Mouse (Mus musculus) E14TG2a.4 (cell line): ENCODE data around the gene Slc25a18.

Source experiments
- H3K27me3 ChIP-seq: 2 replicates; pipeline ENCODE4 v1.6.1; 2014; ENCODE audit warnings: low read length, control low read depth; ENCODE audit not compliant: insufficient read depth
- H3K36me3 ChIP-seq: 2 replicates; pipeline ENCODE4 v1.6.1; 2014; ENCODE audit warnings: low read length, control low read depth; ENCODE audit not compliant: insufficient read depth
- H3K4me1 ChIP-seq: replicated peaks from 2 replicates; pipeline ENCODE4 v1.6.1; 2014; ENCODE audit warnings: low read depth, low read length, control low read depth
- H3K4me3 ChIP-seq: replicated peaks from 2 replicates; pipeline ENCODE4 v1.5.1; 2014; ENCODE audit warnings: mild to moderate bottlenecking, low read length
- H3K9me3 ChIP-seq: 2 replicates; pipeline ENCODE4 v1.6.1; 2014; ENCODE audit warnings: low read length, control low read depth
- CTCF ChIP-seq: conservative IDR thresholded peaks from 2 replicates; pipeline ENCODE4 v1.5.1; 2014; ENCODE audit warnings: low read length
- NANOG ChIP-seq: IDR thresholded peaks from 2 replicates; pipeline ENCODE4 v1.6.1; 2014; ENCODE audit warnings: borderline replicate concordance, low read length, mixed read lengths
- POU5F1 ChIP-seq: IDR thresholded peaks from 2 replicates; pipeline ENCODE4 v1.6.1; 2014; ENCODE audit warnings: low read length, borderline replicate concordance

The Slc25a18 gene

DNA sequence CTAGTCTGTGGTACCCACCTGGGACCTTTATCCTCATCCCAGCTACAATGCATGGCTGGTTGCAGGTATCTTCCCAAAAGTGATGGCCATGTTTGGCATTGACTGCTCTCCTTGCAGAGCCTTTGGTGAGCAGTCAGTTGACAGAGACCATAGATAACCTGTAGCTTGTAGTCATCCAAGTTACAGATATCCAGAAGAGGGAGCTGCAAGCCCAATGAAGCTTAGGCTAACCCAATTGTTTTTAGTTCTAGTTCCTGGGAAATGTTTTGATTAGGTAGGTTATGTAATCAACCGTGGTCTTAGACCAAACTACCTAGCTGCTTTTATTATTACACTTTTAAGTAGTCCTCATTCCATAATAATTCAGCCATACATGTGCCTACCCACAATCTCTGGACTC is 2.0 kb upstream of the Slc25a18 start:
- TF ChIP-seq POU5F1 (no peak), NANOG (no peak), CTCF (no peak)
- no peaks in the 10 kb centered on the region for H3K27me3 ChIP-seq
- H3K4me3 ChIP-seq: no peak overlapping the region
- no peaks in the 10 kb centered on the region for H3K9me3 ChIP-seq
- peaks cover 89% of the 10 kb centered on the region for H3K36me3 ChIP-seq
- H3K4me1 ChIP-seq: peaks cover 5% of the 10 kb centered on the region; the same call in 1 of the 2 replicates

DNA sequence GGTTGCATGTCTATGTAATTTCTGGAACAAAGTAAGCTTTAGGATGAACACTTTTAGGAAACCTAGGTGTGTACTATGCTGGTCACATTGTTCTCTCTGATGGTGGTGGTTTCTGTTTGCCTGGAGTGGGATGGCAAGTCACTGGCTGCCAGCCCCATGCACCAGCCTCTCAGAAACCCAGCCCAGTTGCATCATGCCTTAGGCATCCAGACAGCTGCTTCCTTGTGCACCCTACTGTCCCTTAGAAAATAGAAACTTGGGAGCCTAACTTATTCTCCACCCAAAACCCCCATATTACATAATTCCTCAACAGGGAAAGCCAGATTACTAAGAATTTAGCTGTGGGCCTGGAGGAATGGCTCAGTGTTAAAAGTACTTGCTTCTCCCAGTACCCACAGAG is 1.4 kb upstream of the Slc25a18 start:
- no peak for TF ChIP-seq NANOG
- TF ChIP-seq POU5F1: no peak
- no peak for TF ChIP-seq CTCF
- H3K9me3 ChIP-seq: no peaks in the 10 kb centered on the region
- H3K36me3 ChIP-seq: peaks cover 86% of the 10 kb centered on the region
- H3K27me3 ChIP-seq: no peaks in the 10 kb centered on the region
- no peak overlapping the region for H3K4me3 ChIP-seq
- H3K4me1 ChIP-seq: peaks cover 5% of the 10 kb centered on the region; the same call in 1 of the 2 replicates

DNA sequence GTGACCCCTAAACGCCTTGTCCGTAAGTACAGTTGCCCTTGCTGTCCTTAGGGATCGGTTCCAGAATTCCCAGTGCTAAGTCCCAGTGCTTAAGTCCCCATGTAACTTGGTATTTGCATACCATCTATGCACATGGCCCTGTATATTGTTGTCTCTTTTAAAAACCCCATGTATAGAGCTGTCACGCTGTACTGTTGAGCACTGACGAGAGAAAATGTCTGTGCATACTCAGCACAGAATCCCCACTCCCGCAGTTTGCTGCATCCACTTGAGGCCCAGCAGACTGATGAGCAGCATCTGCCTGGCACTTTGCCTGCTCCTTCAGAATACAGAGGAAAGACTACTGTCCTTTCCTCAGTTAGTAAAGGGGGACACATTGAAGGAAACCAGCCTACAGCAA is 385 bp downstream of the Slc25a18 start:
- H3K36me3 ChIP-seq: peaks cover 79% of the 10 kb centered on the region
- H3K4me3 ChIP-seq: no peak overlapping the region
- TF ChIP-seq POU5F1 (no peak), CTCF (no peak), NANOG (no peak)
- no peaks in the 10 kb centered on the region for H3K9me3 ChIP-seq
- no peaks in the 10 kb centered on the region for H3K27me3 ChIP-seq
- H3K4me1 ChIP-seq: peaks cover 17% of the 10 kb centered on the region

DNA sequence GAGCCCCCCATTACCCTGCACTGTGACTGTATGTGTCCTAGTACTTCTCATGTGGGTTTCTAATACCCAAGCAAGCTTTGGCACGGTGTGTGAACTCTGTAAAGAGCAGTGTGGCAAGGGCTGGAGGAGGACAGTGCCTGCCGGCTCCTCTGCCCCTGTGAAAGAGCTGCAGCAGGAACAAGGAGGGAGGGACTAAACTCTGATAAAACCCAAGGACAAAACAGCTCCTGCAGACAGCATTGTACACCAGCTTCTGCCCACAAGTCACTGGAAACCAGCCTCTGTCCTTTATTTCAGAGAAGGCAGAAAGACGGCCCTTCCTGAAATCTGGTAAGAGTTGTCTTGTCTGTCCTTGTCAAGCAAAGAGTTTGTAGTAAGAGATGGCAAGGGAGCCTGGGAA is 2.9 kb downstream of the Slc25a18 start:
- no peak for TF ChIP-seq POU5F1
- TF ChIP-seq NANOG: no peak
- TF ChIP-seq CTCF: no peak
- Histone ChIP-seq H3K4me3 (no peak overlapping the region), H3K9me3 (no peaks in the 10 kb centered on the region), H3K4me1 (peaks cover 17% of the 10 kb centered on the region), H3K36me3 (peaks cover 55% of the 10 kb centered on the region), H3K27me3 (no peaks in the 10 kb centered on the region)

DNA sequence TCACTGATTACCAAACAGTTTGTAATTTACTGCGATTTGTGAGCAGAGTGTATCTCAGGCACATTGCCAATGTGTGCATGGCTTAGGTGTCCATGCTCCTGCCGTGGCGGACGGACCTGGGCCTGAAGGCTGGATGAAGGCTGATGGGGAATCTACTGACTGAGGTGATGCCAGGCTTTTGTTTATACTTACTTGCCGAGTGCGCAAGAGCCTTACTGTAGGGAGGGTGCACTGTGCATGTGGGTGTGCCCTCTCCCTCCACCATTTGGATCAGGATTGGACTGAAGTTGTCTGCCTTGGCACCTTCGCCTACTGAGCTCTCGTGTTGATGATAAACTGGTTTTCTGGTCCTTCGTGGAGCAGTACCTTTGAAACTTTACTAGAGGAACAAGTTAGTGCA is 4.2 kb downstream of the Slc25a18 start:
- Histone ChIP-seq H3K4me1 (peaks cover 17% of the 10 kb centered on the region), H3K9me3 (no peaks in the 10 kb centered on the region), H3K27me3 (no peaks in the 10 kb centered on the region), H3K4me3 (no peak overlapping the region), H3K36me3 (peaks cover 45% of the 10 kb centered on the region)
- TF ChIP-seq POU5F1 (no peak), CTCF (no peak), NANOG (no peak)

DNA sequence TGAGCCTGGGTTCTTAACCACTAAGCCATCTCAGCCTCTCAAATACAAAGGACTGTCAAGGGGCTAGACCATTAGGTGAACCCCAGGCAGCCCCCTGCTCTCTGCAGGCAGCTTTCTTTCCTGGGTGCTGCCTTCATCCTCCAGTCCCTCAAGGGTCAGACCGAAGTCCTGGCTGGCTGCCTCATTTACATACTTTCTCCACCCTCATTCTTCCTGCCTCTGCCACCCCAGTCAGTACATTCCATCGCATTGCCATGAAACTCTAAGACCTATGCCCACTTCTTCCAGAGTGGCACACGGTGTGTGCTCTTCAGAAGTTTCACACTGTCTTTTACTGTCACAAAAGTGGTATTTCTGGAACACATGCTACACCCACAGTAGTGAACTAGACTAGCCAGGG is 4.8 kb downstream of the Slc25a18 start:
- no peak for TF ChIP-seq POU5F1
- TF ChIP-seq NANOG: no peak
- no peak for TF ChIP-seq CTCF
- Histone ChIP-seq H3K4me3 (no peak overlapping the region), H3K36me3 (peaks cover 39% of the 10 kb centered on the region), H3K27me3 (no peaks in the 10 kb centered on the region), H3K9me3 (no peaks in the 10 kb centered on the region), H3K4me1 (peaks cover 13% of the 10 kb centered on the region)

DNA sequence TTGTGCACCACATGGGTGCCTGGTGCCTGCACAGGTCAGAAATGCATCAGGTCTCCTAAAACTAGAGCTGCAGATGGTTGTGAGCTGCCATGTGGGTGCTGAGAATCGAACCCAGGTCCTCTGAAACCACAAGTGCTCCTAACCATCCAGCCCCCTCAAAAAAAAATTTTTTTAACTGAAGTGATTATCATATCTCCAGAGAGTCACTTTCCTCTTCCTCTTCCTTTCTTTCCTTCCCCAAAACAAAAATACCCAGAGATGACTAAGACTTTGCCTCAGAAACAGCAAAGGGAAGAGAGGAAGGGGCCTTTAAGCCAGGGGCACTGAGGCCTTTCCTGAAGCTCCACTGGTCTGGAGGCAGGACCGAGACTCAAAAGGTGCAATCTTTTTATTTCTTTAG is 9.6 kb downstream of the Slc25a18 start:
- Histone ChIP-seq H3K9me3 (no peaks in the 10 kb centered on the region), H3K4me1 (peaks cover 10% of the 10 kb centered on the region), H3K27me3 (no peaks in the 10 kb centered on the region), H3K4me3 (no peak overlapping the region), H3K36me3 (no peaks in the 10 kb centered on the region; the same call in 1 of the 2 replicates)
- TF ChIP-seq POU5F1 (no peak), NANOG (no peak), CTCF (no peak)

DNA sequence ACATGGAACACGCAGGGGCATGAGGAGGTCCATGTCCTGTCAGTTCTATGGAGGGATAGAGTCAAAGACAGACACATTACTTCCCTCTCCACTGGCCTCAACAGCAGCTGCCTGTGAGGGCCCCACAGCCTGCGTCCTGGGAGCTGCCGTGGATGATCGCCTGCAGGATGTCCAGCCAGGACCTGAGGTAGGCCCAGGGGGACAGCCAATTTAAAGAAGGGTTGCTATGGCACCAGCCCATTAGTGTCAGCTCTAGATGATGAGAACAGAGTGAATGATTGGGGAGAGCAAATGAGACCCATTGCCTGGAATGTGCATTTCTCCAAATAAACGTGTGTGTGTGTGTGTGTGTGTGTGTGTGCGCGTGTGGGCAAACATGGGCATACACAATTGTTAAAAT is 11.0 kb downstream of the Slc25a18 start:
- no peaks in the 10 kb centered on the region for H3K27me3 ChIP-seq
- no peak overlapping the region for H3K4me3 ChIP-seq
- no peaks in the 10 kb centered on the region for H3K9me3 ChIP-seq
- H3K36me3 ChIP-seq: peaks cover 4% of the 10 kb centered on the region
- TF ChIP-seq CTCF (no peak), NANOG (no peak), POU5F1 (no peak)
- peaks cover 5% of the 10 kb centered on the region; the same call in 1 of the 2 replicates for H3K4me1 ChIP-seq

DNA sequence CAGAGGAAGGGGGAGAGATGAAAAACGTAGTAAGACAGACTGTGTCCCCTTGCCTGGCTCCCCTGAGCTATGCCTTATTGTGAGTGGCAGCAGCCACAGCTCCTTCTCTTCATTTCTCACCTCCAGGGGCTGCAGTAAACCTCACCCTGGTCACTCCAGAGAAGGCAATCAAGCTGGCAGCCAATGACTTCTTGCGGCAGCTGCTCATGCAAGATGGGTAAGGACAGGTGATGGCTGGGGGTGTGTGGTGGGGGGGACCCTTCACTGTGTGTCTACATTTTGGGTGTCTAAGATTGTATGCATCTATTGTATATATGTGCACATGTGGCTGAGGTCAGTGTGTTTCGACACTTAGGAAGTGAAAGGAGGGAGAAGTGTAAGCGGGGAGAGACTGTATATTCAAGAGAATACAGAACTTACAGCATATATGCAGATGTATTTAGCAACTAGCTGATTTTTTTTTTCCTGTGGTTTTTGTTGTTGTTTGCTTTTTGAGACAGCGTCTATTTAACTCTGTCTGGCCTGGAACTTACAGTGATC is 14.8 kb downstream of the Slc25a18 start:
- H3K9me3 ChIP-seq: no peaks in the 10 kb centered on the region
- H3K27me3 ChIP-seq: no peaks in the 10 kb centered on the region
- peaks cover 34% of the 10 kb centered on the region for H3K36me3 ChIP-seq
- H3K4me3 ChIP-seq: no peak overlapping the region
- no peak for TF ChIP-seq POU5F1
- no peak for TF ChIP-seq NANOG
- H3K4me1 ChIP-seq: peaks cover 21% of the 10 kb centered on the region
